Mouse (Mus musculus) bone marrow macrophage, adult 2 months (primary cell): Measurements from ENCODE around the gene Hist1h3g. TPM values are rescaled to one million over a fixed set of nuclear protein-coding genes. Genes with fewer than 3 reads are reported as not detected.
"Not testable (repeated sequence)": the region's sequence is repeated elsewhere in the genome, so short reads cannot be mapped to it uniquely, and the experiment has no call there.

Experiments
- H3K27ac ChIP-seq: 2 replicates; pipeline ENCODE4 v1.5.1; 2012; ENCODE audit warnings: low read depth, low read length; ENCODE audit not compliant: insufficient read depth
- H3K4me1 ChIP-seq: 2 replicates; pipeline ENCODE4 v1.6.1; 2012; ENCODE audit warnings: low read length; ENCODE audit not compliant: control insufficient read depth, insufficient read depth
- H3K4me3 ChIP-seq: 2 replicates; pipeline ENCODE4 v1.5.1; 2012; ENCODE audit warnings: mild to moderate bottlenecking, low read length, moderate library complexity; ENCODE audit not compliant: insufficient read depth
- CTCF ChIP-seq: IDR thresholded peaks from 2 replicates; pipeline ENCODE4 v1.5.1; 2012; ENCODE audit warnings: low read depth, mild to moderate bottlenecking, low read length, moderate library complexity
- POLR2A ChIP-seq: IDR thresholded peaks from 2 replicates; pipeline ENCODE4 v1.6.1; 2012; ENCODE audit warnings: mild to moderate bottlenecking, low read depth, low read length, borderline replicate concordance
- polyA plus RNA-seq: library from polyadenylated mRNA; stranded (reverse); fragments of >200 nt; gene quantifications from 2 replicates; pipeline ENCODE4 v1.2.4, GENCODE M21; 2012; ENCODE audit not compliant: missing spikeins, insufficient read depth, insufficient read length

Gene Hist1h3g
- polyA plus RNA-seq, 1 experiment: not detected

DNA sequence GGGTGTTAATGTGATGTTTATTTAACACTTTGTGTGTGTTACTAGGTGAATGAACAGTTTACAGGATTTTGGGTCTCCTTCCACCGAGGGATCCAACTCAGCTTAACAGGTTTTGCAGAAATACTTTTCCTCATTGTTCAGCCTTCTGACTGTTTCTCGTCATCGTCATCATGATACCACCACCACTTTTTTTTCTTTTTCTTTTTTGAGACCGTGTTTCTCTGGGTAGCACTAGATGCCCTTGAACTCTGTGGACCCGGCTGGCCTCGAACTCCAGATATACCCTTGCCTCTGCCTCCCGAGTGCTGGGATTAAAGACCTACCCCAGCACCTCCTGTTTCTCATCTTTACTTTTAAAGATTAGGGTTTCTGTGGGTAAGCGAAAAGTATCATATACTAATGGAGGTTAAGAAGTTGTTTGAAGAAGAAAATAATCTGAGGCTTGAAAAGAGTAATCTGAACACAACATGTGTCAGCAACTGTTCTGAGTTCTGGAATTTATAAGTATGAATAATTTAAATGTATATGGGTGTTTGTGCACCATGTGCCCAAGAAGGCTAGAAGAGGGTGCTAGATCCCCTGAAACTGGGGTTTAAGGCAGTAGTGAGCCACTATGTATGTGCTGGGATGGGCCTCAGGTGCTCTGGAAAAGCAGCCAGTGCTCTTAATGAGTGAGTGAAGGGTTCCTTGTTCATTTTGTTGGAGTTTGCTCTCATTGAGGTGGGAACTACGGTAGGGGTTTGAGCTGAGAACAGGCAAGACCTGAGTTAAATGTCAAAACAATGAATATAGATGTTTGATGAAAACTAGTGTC lies 2.8 kb upstream of the Hist1h3g start:
- H3K4me3 ChIP-seq: peak overlapping the region; percentile 54
- TF ChIP-seq CTCF (no peak), POLR2A (no peak)
- peaks cover 19% of the 10 kb centered on the region for H3K4me1 ChIP-seq
- peak overlapping the region; percentile 75 for H3K27ac ChIP-seq

- Histone ChIP-seq H3K4me3 (peak within 1 kb of the TSS; percentile 63), H3K4me1 (peaks cover 28% of the 10 kb centered on the region), H3K27ac (peak within 1 kb of the TSS; percentile 84)
Measured at GRCm38 (mm10) chr13:23533560-23534367, 1.5 kb upstream of the Hist1h3g start, which contains the start of gene Hist1h2af. Gene Hist1h2af, plus strand, starts transcription at chr13:23533906.

DNA sequence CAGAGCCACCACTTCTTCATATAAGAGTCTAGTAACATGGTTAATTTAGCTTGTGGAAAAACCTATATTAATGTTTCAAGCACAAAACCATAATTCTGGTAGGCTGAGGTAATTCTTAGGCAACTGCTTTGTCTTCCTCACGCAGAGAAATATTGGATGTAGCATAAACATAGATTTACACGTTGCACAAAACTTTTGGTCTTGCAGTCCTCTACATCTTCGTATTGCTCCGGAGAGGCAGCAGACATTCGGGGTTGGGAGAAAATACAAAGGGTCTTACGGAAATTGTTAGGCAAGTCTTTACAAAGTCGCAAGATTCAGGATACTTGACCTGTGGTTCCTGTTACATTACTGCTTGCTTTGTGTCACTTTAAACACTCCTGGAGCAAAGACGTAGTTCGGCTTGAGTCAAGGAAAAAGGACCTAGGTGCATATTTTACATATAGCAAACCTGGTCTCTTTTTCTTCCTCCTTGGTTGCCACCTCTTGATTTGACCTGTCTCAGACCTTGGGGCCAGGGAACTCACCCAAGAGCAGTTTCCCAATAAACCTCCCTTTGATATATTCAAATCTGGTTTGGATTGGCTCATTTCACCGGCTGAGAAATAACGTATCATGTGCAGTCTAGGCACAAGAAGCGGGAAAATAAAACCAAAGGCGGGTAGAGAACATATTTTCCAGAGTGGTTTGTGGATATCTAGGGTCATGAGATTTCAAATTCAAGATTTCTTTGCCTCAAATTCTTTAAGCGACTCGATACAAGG lies 672 bp upstream of the Hist1h3g start:
- Histone ChIP-seq H3K4me1 (peaks cover 29% of the 10 kb centered on the region), H3K4me3 (peak overlapping the region; percentile 63), H3K27ac (peak overlapping the region; percentile 84)
- TF ChIP-seq POLR2A: no peak
- TF ChIP-seq CTCF: no peak

DNA sequence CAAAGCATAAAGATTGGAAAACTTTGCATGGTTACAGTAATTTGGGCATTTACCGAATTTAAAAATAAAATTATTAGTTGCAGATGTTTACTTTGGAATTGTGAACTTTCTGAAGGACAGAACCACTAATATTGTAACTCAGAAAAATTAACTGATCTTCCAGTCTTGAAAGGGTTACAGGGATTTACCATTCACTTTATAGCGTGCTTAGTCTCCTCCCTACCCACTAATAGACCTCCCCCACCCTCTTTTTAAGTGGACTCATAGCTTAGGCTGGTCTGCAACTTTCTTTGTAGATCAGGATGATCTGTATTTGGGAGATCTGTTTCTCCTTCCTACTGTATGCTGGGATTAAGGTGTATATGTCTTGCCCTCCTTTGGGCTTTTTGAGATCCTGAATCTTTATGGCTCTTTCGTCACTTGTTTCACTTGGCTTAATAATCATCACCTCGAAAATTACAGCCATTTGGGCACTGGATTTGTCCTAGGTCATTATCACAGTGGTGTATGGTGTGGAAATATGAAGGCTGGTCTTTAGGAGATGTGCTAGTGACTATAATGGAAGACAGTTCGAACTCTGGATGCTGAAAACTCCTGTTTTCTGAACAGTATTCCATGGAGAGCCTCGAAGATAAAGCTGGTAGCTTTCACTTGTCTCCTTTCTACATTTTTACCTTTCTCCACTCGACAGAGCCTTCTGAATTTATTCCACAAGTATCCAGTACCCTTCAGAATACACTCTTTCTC lies 1.0 kb downstream of the Hist1h3g start:
- H3K4me3 ChIP-seq: peak overlapping the region; percentile 45
- peaks cover 29% of the 10 kb centered on the region for H3K4me1 ChIP-seq
- no peak for TF ChIP-seq CTCF
- TF ChIP-seq POLR2A: no peak
- peak overlapping the region; percentile 55 for H3K27ac ChIP-seq

GRCm38 (mm10) chr13:23537006-23537710 lies 1.9 kb downstream of the Hist1h3g start:
- TF ChIP-seq CTCF (no peak), POLR2A (no peak)
- peaks cover 29% of the 10 kb centered on the region for H3K4me1 ChIP-seq
- H3K27ac ChIP-seq: peak overlapping the region; percentile 16; the same call in 1 of the 2 replicates
- no peak overlapping the region for H3K4me3 ChIP-seq

DNA sequence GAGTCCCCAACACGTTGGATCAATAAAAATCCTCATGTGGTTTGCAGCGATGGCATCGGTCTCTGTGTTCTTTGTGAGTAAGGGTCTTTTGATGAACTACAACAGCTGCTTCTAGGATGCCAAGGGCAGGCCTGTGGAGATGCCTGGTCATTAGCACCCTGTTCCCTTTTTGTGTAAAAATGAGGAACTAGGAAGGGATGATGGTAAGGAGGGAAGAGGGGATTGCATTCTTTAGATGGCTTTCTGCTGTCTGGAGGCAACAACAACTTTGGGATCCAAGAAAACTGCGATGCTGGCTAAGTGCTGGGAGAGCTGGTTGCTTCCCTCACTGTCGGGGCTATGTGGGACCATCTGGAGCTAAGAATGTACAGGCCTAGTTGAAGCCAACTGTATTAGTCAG lies 3.0 kb downstream of the Hist1h3g start:
- no peak for TF ChIP-seq CTCF
- TF ChIP-seq POLR2A: no peak
- Histone ChIP-seq H3K4me1 (peaks cover 21% of the 10 kb centered on the region), H3K27ac (peak overlapping the region; percentile 63), H3K4me3 (no peak overlapping the region)

GRCm38 (mm10) chr13:23539821-23540220 lies 4.6 kb downstream of the Hist1h3g start:
- H3K27ac ChIP-seq, H3K4me3 ChIP-seq: not testable (repeated sequence)
- peaks cover 21% of the 10 kb centered on the region for H3K4me1 ChIP-seq

DNA sequence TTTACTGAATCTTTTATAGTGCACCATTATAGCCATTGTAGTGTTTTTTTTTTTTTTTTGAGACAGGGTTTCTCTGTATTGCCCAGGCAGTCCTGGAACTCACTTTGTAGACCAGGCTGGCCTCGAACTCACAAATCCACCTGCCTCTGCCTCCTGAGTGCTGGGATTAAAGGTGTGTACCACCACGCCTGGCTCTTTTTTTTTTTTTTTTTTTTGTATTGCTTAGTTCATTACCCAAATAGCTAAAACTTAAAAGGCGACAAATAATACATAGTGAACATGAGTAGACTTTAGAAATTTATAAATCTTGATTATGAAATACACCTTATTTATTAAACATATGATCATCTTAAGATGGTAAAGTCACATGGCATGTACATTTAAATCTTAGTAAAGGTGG lies 6.3 kb downstream of the Hist1h3g start:
- Histone ChIP-seq H3K4me1 (peaks cover 20% of the 10 kb centered on the region), H3K27ac (no peak overlapping the region), H3K4me3 (no peak overlapping the region)
- TF ChIP-seq CTCF (no peak), POLR2A (no peak)

- peaks cover 16% of the 10 kb centered on the region for H3K4me1 ChIP-seq
- H3K27ac ChIP-seq: peak overlapping the region; percentile 73
- H3K4me3 ChIP-seq: peak overlapping the region; percentile 54
Measured at GRCm38 (mm10) chr13:23542225-23542980, 7.2 kb downstream of the Hist1h3g start.

GRCm38 (mm10) chr13:23542999-23543607 lies 7.9 kb downstream of the Hist1h3g start, which contains the start of gene Hist1h2bh:
Gene Hist1h2bh, minus strand, starts transcription at chr13:23543392.
- Histone ChIP-seq H3K4me3 (peak within 1 kb of the TSS; percentile 54), H3K27ac (peak within 1 kb of the TSS; percentile 88), H3K4me1 (peaks cover 11% of the 10 kb centered on the region)
